Mouse (Mus musculus) CH12.LX (cell line): ENCODE results near the gene Lhx4. TPM values are rescaled to one million over a fixed set of nuclear protein-coding genes. Genes with fewer than 3 reads are reported as not detected.

ENCODE experiments used
- DNase-seq: peaks from one replicate; pipeline ENCODE4 v3.0.0-alpha.2; 2013; ENCODE audit errors: extremely low read depth
- H3K27ac ChIP-seq: 2 replicates; pipeline ENCODE4 v1.5.1; 2012; ENCODE audit warnings: low read depth, mild to moderate bottlenecking, control low read depth, moderate library complexity; ENCODE audit not compliant: insufficient read depth
- H3K27me3 ChIP-seq: replicated peaks from 2 replicates; pipeline ENCODE3; 2012; ENCODE audit warnings: inconsistent platforms
- H3K36me3 ChIP-seq, 2 experiments: replicated peaks in 1 of 2; 2 replicates each; pipeline versions ENCODE3 to v1.6.1; 2012; ENCODE audit warnings: inconsistent platforms in 1 of 2, low read length in 1 of 2, mild to moderate bottlenecking in 1 of 2, mixed read lengths in 1 of 2, moderate library complexity in 1 of 2; ENCODE audit not compliant: control insufficient read depth in 1 of 2, insufficient read depth in 1 of 2
- H3K4me1 ChIP-seq, 2 experiments: 2 replicates each; pipeline ENCODE4 v1.6.1; 2012; ENCODE audit warnings: inconsistent platforms in 1 of 2, moderate library complexity in 1 of 2; ENCODE audit not compliant: insufficient read depth in 2 of 2, control insufficient read depth in 1 of 2
- H3K4me2 ChIP-seq: 2 replicates; pipeline ENCODE4 v1.6.1; 2012; ENCODE audit warnings: low read depth, mild to moderate bottlenecking, control low read depth; ENCODE audit not compliant: poor library complexity, insufficient read depth, severe bottlenecking
- H3K4me3 ChIP-seq, 3 experiments: fragments of 150-350 bp in 1 of 3; sonication (generic) in 1 of 3; replicated peaks in 1 of 3; 2 replicates each; pipeline versions ENCODE3 to v1.5.1; 2011 to 2012; ENCODE audit warnings: low read depth in 2 of 3, low read length in 2 of 3, mild to moderate bottlenecking in 2 of 3, moderate library complexity in 2 of 3, control low read depth in 1 of 3, improper control_type of control experiment in 1 of 3, inconsistent platforms in 1 of 3, mixed read lengths in 1 of 3; ENCODE audit not compliant: poor library complexity in 1 of 3
- H3K79me2 ChIP-seq: replicated peaks from 2 replicates; pipeline ENCODE4 v1.6.1; 2012; ENCODE audit warnings: mild to moderate bottlenecking, moderate library complexity; ENCODE audit not compliant: control insufficient read depth, poor library complexity, insufficient read depth, severe bottlenecking; ENCODE audit errors: extremely low read depth
- H3K9ac ChIP-seq: 2 replicates; pipeline ENCODE4 v1.6.1; 2012; ENCODE audit warnings: low read depth, mild to moderate bottlenecking, control low read depth, moderate library complexity; ENCODE audit not compliant: insufficient read depth
- H3K9me3 ChIP-seq: replicated peaks from 2 replicates; pipeline ENCODE3; 2012; ENCODE audit warnings: low read length, inconsistent platforms, mixed read lengths
- BHLHE40 ChIP-seq: IDR thresholded peaks from 2 replicates; pipeline ENCODE4 v1.6.1; 2011; ENCODE audit warnings: mild to moderate bottlenecking, low read depth, low read length, improper control_type of control experiment
- CHD1 ChIP-seq: IDR thresholded peaks from 2 replicates; pipeline ENCODE4 v1.6.1; 2012; ENCODE audit warnings: low read depth, low read length, improper control_type of control experiment, inconsistent platforms
- CHD2 ChIP-seq: IDR thresholded peaks from 2 replicates; pipeline ENCODE4 v1.6.1; 2011; ENCODE audit warnings: low read length, improper control_type of control experiment
- CTCF ChIP-seq, 2 experiments: IDR thresholded peaks in 1 of 2; conservative IDR thresholded peaks in 1 of 2; 2 replicates each; pipeline ENCODE4 v1.5.1; 2011 to 2012; ENCODE audit warnings: low read depth in 2 of 2, low read length in 2 of 2, improper control_type of control experiment in 1 of 2, inconsistent platforms in 1 of 2, mild to moderate bottlenecking in 1 of 2, moderate library complexity in 1 of 2
- EP300 ChIP-seq: IDR thresholded peaks from 2 replicates; pipeline ENCODE4 v1.6.1; 2011; ENCODE audit warnings: low read length, improper control_type of control experiment
- ETS1 ChIP-seq: conservative IDR thresholded peaks from 2 replicates; pipeline ENCODE4 v1.6.1; 2012; ENCODE audit warnings: low read depth, mild to moderate bottlenecking, inconsistent platforms, low read length, improper control_type of control experiment, moderate library complexity
- HCFC1 ChIP-seq: IDR thresholded peaks from 2 replicates; pipeline ENCODE4 v1.6.1; 2012; ENCODE audit warnings: low read depth, mild to moderate bottlenecking, inconsistent platforms, low read length, improper control_type of control experiment
- JUN ChIP-seq: IDR thresholded peaks from 2 replicates; pipeline ENCODE4 v1.6.1; 2011; ENCODE audit warnings: low read depth, mild to moderate bottlenecking, low read length, improper control_type of control experiment, moderate library complexity; ENCODE audit not compliant: insufficient read depth
- KAT2A ChIP-seq: IDR thresholded peaks from 2 replicates; pipeline ENCODE4 v1.6.1; 2012; ENCODE audit warnings: low read length, improper control_type of control experiment, inconsistent platforms; ENCODE audit not compliant: insufficient replicate concordance
- MAFK ChIP-seq: IDR thresholded peaks from 2 replicates; pipeline ENCODE4 v1.6.1; 2011; ENCODE audit warnings: low read length, improper control_type of control experiment; ENCODE audit not compliant: insufficient replicate concordance
- MAX ChIP-seq: IDR thresholded peaks from 2 replicates; pipeline ENCODE4 v1.6.1; 2011; ENCODE audit warnings: low read length, improper control_type of control experiment
- MAZ ChIP-seq: IDR thresholded peaks from 2 replicates; pipeline ENCODE4 v1.6.1; 2012; ENCODE audit warnings: low read depth, mild to moderate bottlenecking, inconsistent platforms, low read length, improper control_type of control experiment, moderate library complexity
- NELFE ChIP-seq: IDR thresholded peaks from 2 replicates; pipeline ENCODE4 v1.6.1; 2011; ENCODE audit warnings: low read depth, low read length, improper control_type of control experiment
- PAX5 ChIP-seq: IDR thresholded peaks from 2 replicates; pipeline ENCODE4 v1.6.1; 2012; ENCODE audit warnings: low read length, inconsistent platforms, mixed read lengths
- POLR2A ChIP-seq: IDR thresholded peaks from 2 replicates; pipeline ENCODE4 v1.6.1; 2011; ENCODE audit warnings: low read depth, mild to moderate bottlenecking, improper control_type of control experiment, low read length
- RAD21 ChIP-seq: IDR thresholded peaks from 2 replicates; pipeline ENCODE4 v1.6.1; 2011; ENCODE audit warnings: low read depth, mild to moderate bottlenecking, low read length, improper control_type of control experiment, moderate library complexity
- RCOR1 ChIP-seq: conservative IDR thresholded peaks from 2 replicates; pipeline ENCODE4 v1.6.1; 2012; ENCODE audit warnings: low read depth, mild to moderate bottlenecking, inconsistent platforms, low read length, improper control_type of control experiment
- TCF12 ChIP-seq: IDR thresholded peaks from 2 replicates; pipeline ENCODE4 v1.6.1; 2014; ENCODE audit warnings: low read depth, mild to moderate bottlenecking, inconsistent platforms, low read length, improper control_type of control experiment
- UBTF ChIP-seq: IDR thresholded peaks from 2 replicates; pipeline ENCODE4 v1.6.1; 2012; ENCODE audit warnings: low read depth, mild to moderate bottlenecking, inconsistent platforms, low read length, improper control_type of control experiment, moderate library complexity
- USF1 ChIP-seq: IDR thresholded peaks from 2 replicates; pipeline ENCODE4 v1.6.1; 2014; ENCODE audit warnings: low read depth, mild to moderate bottlenecking, inconsistent platforms, low read length, improper control_type of control experiment
- USF2 ChIP-seq: conservative IDR thresholded peaks from 2 replicates; pipeline ENCODE4 v1.6.1; 2011; ENCODE audit warnings: low read depth, low read length, improper control_type of control experiment
- ZMIZ1 ChIP-seq: IDR thresholded peaks from 2 replicates; pipeline ENCODE4 v1.6.1; 2012; ENCODE audit warnings: low read depth, mild to moderate bottlenecking, inconsistent platforms, low read length, improper control_type of control experiment
- dilution Hi-C: fragments of 300-500 bp; cut with MboI; formaldehyde crosslinking; loops from 2 replicates; pipeline ENCODE4 v1.14.3; 2020; ENCODE audit warnings: low sequenced_read_pairs; ENCODE audit not compliant: extremely low pct_unique_long_range_greater_than_20kb, extremely low pct_ligation_motif_present
- in situ Hi-C: fragments of 300-500 bp; cut with MboI; formaldehyde crosslinking; loops from 3 replicates; pipeline ENCODE4 v1.14.3; 2019; ENCODE audit warnings: low sequenced_read_pairs, low pct_ligation_motif_present, low pct_unique_long_range_greater_than_20kb, mixed read lengths
- polyA plus RNA-seq: library from polyadenylated mRNA; unstranded; fragments of >175 nt; gene quantifications from 2 replicates; pipeline ENCODE4 v1.2.1, GENCODE M21; 2012; ENCODE audit warnings: low read depth; ENCODE audit not compliant: insufficient read length
- total RNA-seq, 2 experiments: library from RNA; depleted of rRNA; stranded (reverse); fragments of 300-350 nt in 1 of 2; fragments of >200 nt in 1 of 2; gene quantifications; 2 replicates each; pipeline ENCODE4 v1.2.3; 2012 to 2014

Lhx4 gene
- total and polyA plus RNA-seq, 3 experiments = not detected

DNA sequence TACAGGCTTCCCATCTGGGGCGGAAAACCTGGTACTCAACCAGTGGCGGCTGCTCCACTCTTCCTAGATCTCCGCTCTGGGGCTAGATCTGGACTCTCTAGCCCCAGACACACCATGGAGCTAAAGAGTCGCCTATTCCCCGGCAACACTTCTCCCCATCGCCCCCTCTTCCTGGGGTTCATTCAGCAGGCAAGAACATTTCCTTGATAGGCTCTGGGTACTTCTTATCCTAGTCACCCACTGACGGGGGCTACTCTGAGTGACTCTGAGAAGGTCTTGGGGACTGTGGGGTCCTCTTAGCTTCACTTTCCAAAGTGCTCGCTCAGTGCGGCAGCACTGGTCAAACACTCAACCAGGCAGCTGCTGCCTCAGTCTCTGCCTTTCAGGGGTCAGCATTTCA is 1.9 kb upstream of the Lhx4 start:
- Histone ChIP-seq H3K4me1 (peaks cover 0 to 3% of the 10 kb centered on the region in 2 experiments; a peak in 2 of 4 replicates), H3K4me2 (no peak overlapping the region)
- dilution Hi-C loops = no loop called here
- TF ChIP-seq EP300 (no peak), HCFC1 (no peak), BHLHE40 (no peak), UBTF (no peak), CHD1 (no peak), MAZ (no peak), NELFE (no peak), CTCF (conservative IDR thresholded peaks at IDR 0.05 in 1 of 2, IDR thresholded peaks at IDR 0.05 in 1 of 2; ENCODE audit: low read depth in 2 of 2, low read length in 2 of 2) (no peak), ZMIZ1 (no peak), TCF12 (no peak), RAD21 (no peak), JUN (no peak), MAFK (no peak), PAX5 (no peak), USF2 (no peak), ETS1 (no peak), RCOR1 (no peak), MAX (no peak), CHD2 (no peak), KAT2A (no peak)
- TF ChIP-seq, all 38 proteins: peak for 0
- H3K9me3 ChIP-seq = no peaks in the 10 kb centered on the region
- H3K79me2 ChIP-seq = no peaks in the 10 kb centered on the region
- in situ Hi-C loops = no loop called here
- no peaks in the 10 kb centered on the region for H3K36me3 ChIP-seq
- DNase-seq = no peak
- no peak overlapping the region for H3K9ac ChIP-seq
- H3K4me3 ChIP-seq = no peak overlapping the region
- no peak overlapping the region for H3K27ac ChIP-seq
- peaks cover 20% of the 10 kb centered on the region for H3K27me3 ChIP-seq

- H3K27me3 ChIP-seq = peaks cover 28% of the 10 kb centered on the region
Measured at GRCm38 (mm10) chr1:155750517-155751178, 836 bp downstream of the Lhx4 start.

More at GRCm38 (mm10) chr1:155750517-155751178, 836 bp downstream of the Lhx4 start:
- peaks cover 0 to 3% of the 10 kb centered on the region in 2 experiments; a peak in 2 of 4 replicates for H3K4me1 ChIP-seq
- in situ Hi-C loops = no loop called here
- no peaks in the 10 kb centered on the region for H3K79me2 ChIP-seq
- TF ChIP-seq POLR2A = no peak
- no peak for TF ChIP-seq RCOR1
- TF ChIP-seq RAD21 = no peak
- no peak for TF ChIP-seq USF1
- TF ChIP-seq NELFE = no peak
- no peak for TF ChIP-seq USF2
- no peak for TF ChIP-seq JUN
- TF ChIP-seq MAX = no peak
- no peak for TF ChIP-seq ETS1
- dilution Hi-C loops = no loop called here
- no peaks in the 10 kb centered on the region for H3K36me3 ChIP-seq
- no peak overlapping the region for H3K9ac ChIP-seq
- no peak overlapping the region for H3K4me3 ChIP-seq
- DNase-seq = no peak
- H3K9me3 ChIP-seq = no peaks in the 10 kb centered on the region
- H3K4me2 ChIP-seq = no peak overlapping the region
- H3K27ac ChIP-seq = no peak overlapping the region
